Mouse (Mus musculus) neural tube, embryonic 12.5 days (tissue): Measurements from ENCODE around the gene Emb. TPM values are rescaled to one million over a fixed set of nuclear protein-coding genes. Genes with fewer than 3 reads are reported as not detected.

Experiments used
- ATAC-seq: fragments of 200-750 bp; cut with Nextera tagmentation; 2 replicates; pipeline ENCODE4 v1.8.0; 2017; ENCODE audit warnings: low read depth, mild to moderate bottlenecking, moderate TSS enrichment, moderate library complexity; ENCODE audit not compliant: low FRiP score
- H3K27ac ChIP-seq: fragments of 300-500 bp; sonication (generic); 2 replicates; pipeline ENCODE4 v1.5.1; 2016
- H3K27me3 ChIP-seq: fragments of 300-500 bp; sonication (generic); replicated peaks from 2 replicates; pipeline ENCODE4 v1.6.1; 2016; ENCODE audit warnings: mild to moderate bottlenecking
- H3K36me3 ChIP-seq: fragments of 300-500 bp; sonication (generic); 2 replicates; pipeline ENCODE4 v1.6.1; 2016; ENCODE audit warnings: mild to moderate bottlenecking
- H3K4me1 ChIP-seq: fragments of 300-500 bp; sonication (generic); 2 replicates; pipeline ENCODE4 v1.6.1; 2016
- H3K4me2 ChIP-seq: fragments of 300-500 bp; sonication (generic); replicated peaks from 2 replicates; pipeline ENCODE4 v1.6.1; 2016; ENCODE audit warnings: mild to moderate bottlenecking
- H3K4me3 ChIP-seq: fragments of 300-500 bp; sonication (generic); 2 replicates; pipeline ENCODE4 v1.5.1; 2016
- H3K9ac ChIP-seq: fragments of 300-500 bp; sonication (generic); 2 replicates; pipeline ENCODE4 v1.6.1; 2016; ENCODE audit warnings: mild to moderate bottlenecking
- H3K9me3 ChIP-seq: fragments of 300-500 bp; sonication (generic); 2 replicates; pipeline ENCODE4 v1.6.1; 2016; ENCODE audit warnings: mild to moderate bottlenecking
- WGBS: fragments of 180-500 bp; shearing (Covaris S2); methylation state at CpG from one replicate; pipeline ENCODE4 v1.1.7; 2016; 5-methylcytosine and 5-hydroxymethylcytosine counted together
- polyA plus RNA-seq: library from polyadenylated mRNA; unstranded; fragments of >200 nt; fragmentation: Nextera tagmentation; extraction: Ambion mirVana; gene quantifications from 2 replicates; pipeline ENCODE4 v1.2.1, GENCODE M21; 2016

The Emb gene
- polyA plus RNA-seq, 1 experiment from 2014 or later: 16.7 TPM

DNA sequence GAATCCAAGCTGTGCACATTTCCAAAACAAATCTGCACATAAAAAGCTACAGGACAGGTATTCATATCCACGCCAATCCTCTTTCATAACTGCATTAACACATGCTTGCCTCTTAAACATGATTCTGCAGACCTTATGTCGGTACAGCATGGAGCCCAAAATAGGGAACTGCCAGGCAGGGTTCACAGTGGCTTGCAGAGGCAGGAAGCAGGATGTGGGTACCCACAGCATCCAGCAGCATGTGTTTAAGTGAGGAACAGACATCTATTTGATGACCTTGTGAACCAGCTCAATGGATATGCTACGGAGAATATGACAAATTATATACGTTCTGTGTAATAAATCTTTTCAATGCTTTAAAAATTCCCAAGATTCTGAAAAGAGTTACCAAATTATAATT lies 75.7 kb downstream of the Emb start:
- ATAC-seq: no peak
- H3K9me3 ChIP-seq: no peaks in the 10 kb centered on the region
- H3K27ac ChIP-seq: no peak overlapping the region
- no peak overlapping the region for H3K4me3 ChIP-seq
- H3K4me1 ChIP-seq: no peaks in the 10 kb centered on the region
- H3K27me3 ChIP-seq: no peaks in the 10 kb centered on the region
- no peaks in the 10 kb centered on the region for H3K36me3 ChIP-seq
- no peak overlapping the region for H3K9ac ChIP-seq
- H3K4me2 ChIP-seq: no peak overlapping the region
- 80% methylated on average over 4 of the region's 4 CpGs for WGBS

DNA sequence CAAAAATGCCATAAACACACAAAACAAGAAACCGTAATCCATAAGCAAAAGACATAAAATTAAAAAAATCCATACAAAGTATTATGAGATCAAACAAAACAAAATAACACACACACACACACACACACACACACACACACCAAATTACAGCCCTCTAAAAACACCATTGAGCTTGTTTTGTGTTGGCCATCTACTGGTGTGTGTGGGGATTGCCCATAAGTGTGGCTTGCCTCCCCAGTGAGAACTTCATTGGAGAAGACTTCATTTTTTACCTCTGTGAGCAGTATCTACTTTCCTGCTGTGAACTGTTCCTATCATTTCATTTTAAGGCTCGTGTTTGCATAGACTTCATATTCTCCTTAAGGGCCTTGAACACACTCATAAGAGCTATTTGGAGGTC lies 78.6 kb downstream of the Emb start:
- no peak for ATAC-seq
- no peaks in the 10 kb centered on the region for H3K36me3 ChIP-seq
- no peak overlapping the region for H3K9ac ChIP-seq
- no peak overlapping the region for H3K27ac ChIP-seq
- H3K4me1 ChIP-seq: no peaks in the 10 kb centered on the region
- no peaks in the 10 kb centered on the region for H3K9me3 ChIP-seq
- H3K4me3 ChIP-seq: no peak overlapping the region
- 86% methylated on average over 2 of the region's 2 CpGs for WGBS
- H3K4me2 ChIP-seq: no peak overlapping the region
- H3K27me3 ChIP-seq: no peaks in the 10 kb centered on the region

DNA sequence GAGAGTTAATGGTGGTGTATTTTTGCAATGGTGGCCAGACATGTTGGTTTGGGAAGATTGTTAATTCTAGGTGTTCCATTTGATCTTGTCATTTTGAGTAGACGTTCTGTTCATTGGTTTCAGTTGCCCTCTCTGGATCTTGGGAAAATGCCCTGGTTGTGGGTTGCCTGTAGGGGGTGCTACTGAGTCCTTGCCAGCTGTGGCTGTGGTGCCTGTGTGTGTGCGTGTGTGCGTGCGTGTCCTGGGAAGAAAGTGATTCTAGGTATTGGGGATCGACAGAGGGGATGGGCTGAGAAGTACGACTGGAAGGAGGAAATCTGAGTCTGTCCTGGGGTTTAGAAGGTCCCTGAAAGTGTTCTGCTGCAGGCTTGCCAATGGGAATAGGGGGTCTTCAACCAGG lies 79.1 kb downstream of the Emb start:
- 89% methylated on average over 6 of the region's 6 CpGs for WGBS
- H3K9ac ChIP-seq: no peak overlapping the region
- no peaks in the 10 kb centered on the region for H3K4me1 ChIP-seq
- no peak for ATAC-seq
- H3K27ac ChIP-seq: no peak overlapping the region
- H3K9me3 ChIP-seq: no peaks in the 10 kb centered on the region
- no peaks in the 10 kb centered on the region for H3K36me3 ChIP-seq
- H3K27me3 ChIP-seq: no peaks in the 10 kb centered on the region
- H3K4me3 ChIP-seq: no peak overlapping the region
- H3K4me2 ChIP-seq: no peak overlapping the region

DNA sequence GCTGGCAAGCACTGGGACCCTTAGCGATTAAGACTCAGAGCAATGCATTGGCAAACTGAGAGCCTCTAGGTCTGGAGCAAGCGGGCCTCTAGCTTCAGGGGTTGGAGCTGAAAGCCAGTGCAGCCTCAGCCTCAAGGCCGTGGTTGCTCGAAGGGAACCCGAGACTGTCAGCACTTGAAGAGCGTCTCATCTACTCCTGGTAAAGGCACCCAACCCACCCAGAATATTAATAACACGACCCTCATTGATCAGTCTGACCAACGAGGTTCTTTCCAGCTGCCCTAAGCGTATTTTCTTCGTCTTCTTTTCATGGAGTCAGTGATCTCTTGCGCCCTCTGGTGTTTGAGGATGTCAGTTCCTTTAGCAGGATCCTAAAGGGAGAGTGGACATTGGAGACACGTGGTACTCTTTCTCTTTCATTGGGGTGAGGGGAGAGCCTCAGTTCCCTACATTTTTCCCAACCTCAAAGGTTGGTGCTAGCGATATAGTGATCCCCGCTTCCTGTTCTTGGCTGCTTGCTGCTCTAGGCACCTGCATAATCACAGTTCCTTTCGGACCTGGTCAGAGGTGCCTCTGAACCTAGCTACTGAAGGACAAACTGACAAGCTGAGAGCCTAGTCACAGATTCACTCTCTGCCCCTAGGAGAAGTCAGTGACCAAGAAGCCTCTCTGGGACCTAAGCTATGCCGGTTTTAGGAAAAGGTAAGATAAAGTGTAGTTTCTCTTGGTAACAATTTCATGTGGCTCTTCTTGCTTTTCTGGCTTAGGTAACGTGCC lies 81.3 kb downstream of the Emb start:
- Histone ChIP-seq H3K27me3 (no peaks in the 10 kb centered on the region), H3K27ac (no peak overlapping the region), H3K9ac (no peak overlapping the region), H3K9me3 (no peaks in the 10 kb centered on the region), H3K4me3 (no peak overlapping the region), H3K36me3 (no peaks in the 10 kb centered on the region), H3K4me2 (peak overlapping the region; percentile 44), H3K4me1 (no peaks in the 10 kb centered on the region)
- peak; percentile 83 for ATAC-seq
- WGBS: 37% methylated on average over 17 of the region's 17 CpGs

DNA sequence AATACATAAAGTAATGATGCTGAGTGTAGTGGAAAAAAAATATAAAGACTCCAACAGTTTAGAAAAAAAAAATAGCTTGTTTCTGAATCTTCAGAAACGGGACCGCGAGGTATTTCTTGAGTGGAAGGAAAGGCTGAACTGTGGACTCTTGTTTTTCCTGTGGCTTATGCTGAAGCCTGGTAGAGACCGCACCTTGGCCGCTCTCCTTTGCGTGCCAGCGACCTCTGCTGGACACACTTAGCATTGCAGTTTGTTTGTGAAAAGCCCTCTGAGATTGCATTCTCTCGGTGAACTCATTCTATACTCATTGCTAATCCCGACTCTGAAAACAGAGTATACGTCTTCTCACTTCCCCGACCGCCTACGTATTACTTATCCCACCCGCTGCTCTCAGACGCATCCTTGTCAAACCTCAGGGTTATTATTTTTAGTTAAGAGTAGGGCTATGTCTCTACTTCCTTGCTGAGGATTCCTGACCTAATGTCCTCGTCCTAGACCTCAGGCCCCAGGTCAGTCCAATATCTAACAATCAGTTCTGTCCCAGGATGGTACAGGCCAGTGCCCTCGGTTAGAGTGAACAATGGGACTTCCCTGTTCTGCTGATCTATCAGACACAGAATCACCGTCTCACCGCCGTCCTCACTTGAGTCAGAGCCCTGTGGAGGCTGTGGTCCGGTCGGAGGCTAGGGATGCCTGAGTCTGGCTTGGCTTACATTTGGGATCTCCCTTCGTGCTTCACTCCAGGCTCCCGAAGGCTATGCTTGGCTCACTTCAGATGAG lies 103.3 kb downstream of the Emb start:
- H3K4me1 ChIP-seq: no peaks in the 10 kb centered on the region
- H3K4me2 ChIP-seq: peak overlapping the region; percentile 29; the same call in 1 of the 2 replicates
- no peak overlapping the region for H3K4me3 ChIP-seq
- H3K9me3 ChIP-seq: no peaks in the 10 kb centered on the region
- no peaks in the 10 kb centered on the region for H3K27me3 ChIP-seq
- WGBS: 31% methylated on average over 24 of the region's 24 CpGs
- no peaks in the 10 kb centered on the region for H3K36me3 ChIP-seq
- H3K9ac ChIP-seq: no peak overlapping the region
- no peak overlapping the region for H3K27ac ChIP-seq
- ATAC-seq: peak; percentile 81

Other genes starting within 250 kb of the Emb start
- gene Parp8, start 183.0 kb upstream of the Emb start, polyA plus RNA-seq: 17.3 and 19.5 TPM in 2 replicates
- gene Gm17509, start 12.5 kb downstream of the Emb start, polyA plus RNA-seq: 0.48 and 0.55 TPM in 2 replicates